Mouse (Mus musculus) embryo, embryonic 9.5 days (tissue): Measurements from ENCODE around the gene Litaf.
"Not testable (repeated sequence)": the region's sequence is repeated elsewhere in the genome, so short reads cannot be mapped to it uniquely, and the experiment has no call there.

Experiments
- DNase-seq: peaks from one replicate; pipeline ENCODE4 v3.0.0-alpha.2; 2017; ENCODE audit errors: extremely low spot score

Gene Litaf

DNA sequence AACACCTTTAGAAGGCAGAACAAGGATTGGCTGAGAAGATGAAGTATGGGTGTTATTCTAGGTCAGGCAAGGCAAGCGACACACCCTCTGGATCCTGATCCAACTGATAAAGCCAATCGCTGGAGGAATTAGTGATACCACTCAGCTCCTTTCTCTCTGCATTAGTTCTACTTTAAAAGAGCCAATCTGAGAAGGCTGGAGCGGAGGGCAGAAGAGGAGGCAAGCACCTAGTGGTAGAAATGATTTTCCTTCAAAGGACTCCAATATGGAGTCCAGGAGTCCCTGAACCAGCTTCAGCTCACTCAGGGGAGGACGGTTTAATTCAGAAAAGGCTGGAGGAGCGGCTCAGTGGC is 74.2 kb downstream of the Litaf start:
- no peak for DNase-seq

DNA sequence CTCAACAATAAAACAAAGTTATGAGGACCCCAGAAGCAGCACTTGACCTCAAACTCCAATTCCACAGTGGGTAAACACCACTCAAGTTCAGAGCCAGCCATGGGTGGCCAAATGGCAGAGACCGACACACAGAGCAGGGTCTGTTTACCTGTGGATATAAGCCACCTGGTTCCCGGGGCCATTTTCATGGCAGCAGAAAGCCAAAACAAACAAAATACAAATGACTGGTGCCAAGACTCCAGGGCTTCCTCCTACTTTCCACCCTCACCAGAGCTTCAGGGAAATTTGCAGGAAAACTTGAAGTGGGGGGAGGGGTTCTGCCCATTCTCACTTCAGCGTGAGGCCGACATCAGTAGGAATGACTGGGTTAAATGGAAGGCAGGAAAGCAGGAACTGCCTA is 75.2 kb downstream of the Litaf start:
- DNase-seq = no peak

DNA sequence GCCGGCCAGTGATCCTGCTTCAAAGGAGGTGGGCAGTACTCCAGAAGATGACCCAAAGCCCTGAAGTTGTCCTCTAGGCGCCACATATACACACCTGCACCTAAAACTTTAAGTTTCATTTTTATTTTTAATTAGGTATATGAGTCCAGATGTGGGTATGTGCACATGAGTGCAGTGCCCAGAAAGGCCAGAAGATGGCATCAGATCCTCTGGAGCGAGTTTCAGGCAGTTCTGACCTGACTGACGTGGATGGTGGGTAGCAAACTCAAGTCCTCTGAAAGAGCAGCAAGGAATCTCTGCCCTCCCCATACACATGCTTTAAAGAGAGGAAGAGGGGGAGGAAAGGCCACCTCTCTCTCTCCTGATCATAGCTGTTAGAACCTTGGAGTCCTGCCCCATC is 76.1 kb downstream of the Litaf start:
- DNase-seq = no peak

DNA sequence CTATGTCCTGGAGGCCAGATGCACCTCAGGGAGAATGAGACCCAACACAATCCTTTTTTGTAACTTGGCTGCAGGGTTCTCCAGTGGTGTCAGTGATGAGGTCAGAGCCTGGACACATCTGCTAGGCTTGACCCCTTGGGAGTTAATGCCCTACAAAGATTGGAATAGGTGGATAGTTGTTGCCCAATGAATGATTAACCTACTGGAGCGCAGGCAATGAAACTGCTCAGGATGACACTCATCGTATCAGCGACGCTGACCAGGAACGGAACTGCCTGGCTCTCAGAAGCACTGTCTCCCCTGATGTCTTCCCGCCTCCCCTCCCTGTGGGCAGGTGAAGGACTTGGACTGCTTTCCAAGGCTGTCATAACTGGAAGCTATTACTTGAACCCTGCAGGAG is 76.6 kb downstream of the Litaf start:
- no peak for DNase-seq

DNA sequence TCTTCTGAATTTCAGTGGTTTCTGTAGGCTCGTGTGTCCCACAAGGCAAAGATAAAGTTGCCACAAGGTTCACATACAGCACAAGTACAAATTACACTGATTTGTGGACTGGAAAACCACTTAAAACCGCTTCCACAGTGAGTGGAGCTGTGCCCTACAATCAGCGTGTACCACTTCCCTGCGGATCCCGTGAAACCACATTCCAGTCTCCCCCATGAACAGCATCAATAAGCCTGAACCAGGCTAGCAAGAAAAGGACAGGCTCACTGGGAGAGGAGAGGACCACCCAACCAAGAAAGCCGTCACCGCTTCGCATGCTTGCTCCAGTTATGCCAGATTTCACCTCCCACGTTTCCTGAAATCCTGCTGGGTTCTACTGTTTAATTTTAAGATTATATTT is 77.7 kb downstream of the Litaf start:
- DNase-seq = no peak

DNA sequence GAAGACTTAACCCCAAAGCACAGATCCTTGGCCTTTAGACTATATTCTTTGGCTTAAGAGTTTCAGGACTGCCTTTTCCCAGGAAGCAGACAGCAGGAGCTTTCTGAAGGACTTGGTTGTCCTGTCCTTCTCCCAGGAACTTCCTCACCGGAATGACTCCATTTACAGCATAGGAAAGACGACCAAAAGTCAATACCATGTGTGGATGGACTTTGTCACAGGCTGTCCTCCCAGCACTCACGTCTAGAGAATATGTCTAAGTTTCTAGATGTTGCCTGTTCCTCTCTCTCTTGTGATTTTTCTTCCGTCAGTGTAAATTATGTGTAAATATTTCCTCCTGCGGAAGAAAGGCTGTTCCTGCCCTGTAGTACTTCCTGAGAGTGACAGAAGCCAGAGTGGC is 81.4 kb downstream of the Litaf start:
- no peak for DNase-seq

DNA sequence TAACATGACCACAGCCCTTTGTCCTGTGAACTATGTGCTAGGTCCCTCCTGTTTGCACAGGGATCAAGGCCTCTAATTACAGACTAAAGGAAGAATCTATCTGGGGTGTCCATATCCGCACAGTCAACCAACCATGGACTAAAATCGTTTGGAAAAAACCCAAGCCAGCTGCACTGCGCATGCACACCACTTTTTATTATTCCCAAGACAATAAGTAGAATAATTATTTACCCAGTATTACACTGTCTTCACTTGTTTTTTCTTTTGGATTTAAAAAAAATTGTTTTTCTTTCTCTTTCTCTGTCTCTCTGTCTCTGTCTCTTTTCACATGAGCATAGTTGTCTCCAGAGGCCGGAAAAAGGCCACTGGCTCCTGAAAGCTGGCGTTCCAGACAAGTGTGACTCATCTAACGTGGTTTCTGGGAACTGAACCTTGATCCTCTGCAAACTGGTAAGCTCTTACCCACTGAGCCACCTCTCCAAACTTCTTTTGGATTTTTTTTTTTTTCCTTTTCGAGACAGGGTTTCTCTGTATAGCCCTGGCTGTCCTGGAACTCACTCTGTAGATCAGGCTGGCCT is 84.4 kb downstream of the Litaf start:
- DNase-seq = no peak

DNA sequence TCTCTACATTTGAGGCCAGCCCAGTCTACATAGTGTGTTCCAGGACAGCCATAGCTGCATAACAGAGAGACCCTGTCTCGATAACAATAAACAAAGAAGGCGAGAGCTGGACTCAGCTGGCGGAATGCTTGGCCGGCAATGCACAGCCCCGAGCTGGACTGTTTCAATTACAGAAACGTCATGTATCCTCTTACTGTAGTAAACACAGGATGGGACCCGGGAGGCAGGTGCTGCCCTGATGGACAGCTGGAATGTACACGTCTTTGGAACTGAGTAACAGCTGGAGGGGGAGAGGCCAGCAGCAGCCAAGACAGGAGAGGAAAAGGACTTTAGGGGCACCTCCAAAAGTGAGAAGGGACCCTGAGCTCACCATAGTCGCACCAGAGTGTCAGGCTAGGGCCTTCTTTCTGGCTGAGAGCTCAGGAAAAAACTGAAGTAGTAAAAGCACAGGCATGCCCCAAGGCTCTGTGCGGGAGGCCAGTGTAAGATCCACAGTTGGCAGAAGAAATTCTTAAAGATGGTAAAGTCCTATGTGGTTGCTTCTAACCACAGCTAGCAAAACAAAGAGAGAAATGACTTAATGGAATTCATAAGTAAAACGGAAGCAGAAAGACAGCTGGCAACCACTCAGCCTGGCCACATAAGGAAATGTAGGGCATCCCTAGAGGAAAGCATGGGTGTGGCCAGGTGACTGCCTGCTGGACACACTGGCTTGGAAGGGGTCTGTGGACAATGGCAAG is 86.7 kb downstream of the Litaf start:
- no peak for DNase-seq

DNA sequence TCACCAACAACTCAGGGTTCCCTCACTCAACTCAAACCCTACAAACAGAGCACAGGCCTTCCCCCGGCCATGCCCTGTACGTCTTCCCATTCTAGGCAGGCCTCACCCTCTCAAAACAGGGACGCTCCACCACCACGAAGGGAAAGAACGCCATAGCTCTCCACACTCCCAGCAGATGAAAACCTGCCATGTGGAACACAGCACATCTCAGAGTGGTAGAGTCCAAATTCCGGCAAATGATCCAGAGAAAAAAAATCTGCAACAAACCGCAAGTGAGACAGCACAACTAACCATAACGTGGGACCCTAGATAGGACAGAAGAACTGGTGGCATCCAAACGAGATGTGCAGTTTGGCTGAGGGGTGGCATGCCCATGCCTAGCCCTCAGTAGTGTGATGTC is 88.1 kb downstream of the Litaf start:
- DNase-seq = no peak

DNA sequence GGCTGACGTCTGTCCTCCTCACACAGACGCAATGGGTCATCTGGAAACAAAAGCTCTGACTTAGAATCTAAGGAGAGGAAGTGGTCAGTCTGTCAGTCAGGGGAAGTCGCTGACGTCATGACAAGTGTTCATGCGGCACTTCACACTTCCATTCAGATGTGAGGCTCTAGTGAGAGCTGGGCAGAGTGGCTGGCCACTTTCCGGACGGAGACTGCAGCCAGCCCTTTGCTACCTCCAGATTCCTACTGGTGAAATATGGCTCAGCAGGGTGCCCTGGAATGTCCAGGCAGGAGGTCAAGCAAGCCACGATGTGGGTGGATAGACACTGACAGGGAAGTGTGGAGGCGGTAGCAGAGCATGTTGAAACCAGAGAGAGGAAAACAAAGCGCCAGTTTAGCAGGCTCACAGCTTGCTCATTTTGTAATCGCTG is 89.7 kb downstream of the Litaf start:
- DNase-seq = no peak

DNA sequence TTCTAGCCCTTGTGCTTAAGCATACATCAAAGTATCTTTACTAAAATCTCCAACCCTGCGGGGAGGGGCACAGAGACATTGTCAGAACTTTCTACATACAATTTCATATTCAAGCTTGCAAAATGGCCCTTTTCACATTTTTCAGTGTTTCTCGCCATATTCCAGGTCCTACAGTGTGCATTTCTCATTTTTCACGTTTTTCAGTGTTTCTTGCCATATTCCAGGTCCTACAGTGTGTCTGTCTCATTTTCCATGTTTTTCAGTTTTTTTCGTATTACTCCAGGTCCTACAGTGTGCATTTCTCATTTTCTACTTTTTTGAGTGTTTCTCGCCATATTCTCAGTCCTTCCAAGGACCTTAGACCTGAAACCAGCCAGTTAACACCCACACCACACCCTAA is 91.0 kb downstream of the Litaf start:
- no peak for DNase-seq

DNA sequence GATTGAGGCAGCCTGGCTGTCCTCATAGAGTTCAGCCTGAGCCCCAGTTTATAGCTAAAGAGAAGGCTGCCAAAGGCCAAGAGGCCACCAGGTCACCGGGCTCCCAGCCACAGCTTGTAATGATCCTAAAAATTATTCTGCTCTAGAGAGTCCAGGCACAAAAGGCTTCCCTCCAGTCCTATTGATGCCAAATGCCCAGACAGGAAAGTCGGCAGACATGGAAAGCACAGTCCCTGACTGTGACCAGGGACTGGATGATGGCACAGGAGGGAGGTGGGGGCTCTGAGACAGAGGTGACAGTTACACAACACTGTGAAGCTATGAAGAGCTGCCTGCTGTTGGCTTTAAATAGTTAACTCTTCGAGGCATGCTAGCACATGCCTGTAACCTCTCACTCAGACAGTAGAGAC is 91.9 kb downstream of the Litaf start:
- DNase-seq = no peak

DNA sequence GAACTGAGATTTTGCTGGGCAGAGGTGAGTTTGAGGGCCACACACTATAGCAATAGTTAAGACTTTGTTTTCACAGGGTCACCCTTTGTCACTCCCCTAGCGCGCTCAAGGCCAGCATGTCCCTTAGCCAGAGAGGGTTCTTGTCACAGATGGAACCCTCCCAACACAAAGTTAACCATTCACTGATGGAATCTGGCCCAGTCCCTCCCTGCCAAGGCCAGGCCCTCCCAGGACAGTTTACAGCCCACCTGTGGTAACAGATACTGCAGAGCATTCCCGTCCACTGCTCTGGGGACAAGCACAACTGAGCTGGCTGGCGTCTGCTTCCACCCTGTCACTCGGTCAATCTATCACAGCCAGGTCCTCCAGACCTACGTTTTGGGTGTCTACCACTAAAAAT is 93.7 kb downstream of the Litaf start:
- DNase-seq = no peak

DNA sequence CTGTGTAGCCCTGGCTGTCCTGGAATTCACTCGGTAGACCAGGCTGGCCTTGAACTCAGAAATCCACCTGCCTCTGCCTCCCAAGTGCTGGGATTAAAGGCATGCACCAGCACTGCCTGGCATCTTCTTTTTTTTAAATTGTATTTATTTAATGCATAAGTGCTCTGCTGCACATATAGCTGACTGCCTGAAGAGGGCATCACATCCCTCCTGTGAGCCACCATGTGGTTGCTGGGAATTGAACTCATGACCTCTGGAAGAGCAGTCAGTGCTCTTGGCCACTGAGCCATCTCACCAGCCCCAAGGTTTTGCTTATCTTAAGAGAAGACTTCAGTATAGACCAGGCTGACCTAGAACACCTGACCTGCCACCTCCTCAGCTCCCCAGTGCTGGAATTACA is 96.0 kb downstream of the Litaf start:
- DNase-seq = not testable (repeated sequence)

DNA sequence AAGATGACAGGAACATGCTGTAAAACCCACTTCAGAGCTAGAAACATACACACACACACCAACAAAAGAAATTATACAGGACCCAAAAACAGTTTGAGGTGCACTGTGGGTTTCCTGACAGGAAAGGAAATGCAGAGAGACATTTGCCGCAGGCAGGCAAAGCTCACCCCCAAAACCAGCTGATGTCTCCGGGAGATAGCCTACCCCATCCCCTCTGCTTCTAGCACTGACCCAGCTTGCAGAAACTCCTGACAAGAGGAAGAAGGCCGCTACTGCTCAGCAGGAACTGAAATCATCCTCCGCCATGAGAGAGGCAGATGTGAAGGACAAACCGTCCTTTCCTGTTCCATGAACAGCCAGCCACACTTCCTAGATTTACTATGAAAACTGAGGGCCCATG is 96.6 kb downstream of the Litaf start:
- DNase-seq = no peak

DNA sequence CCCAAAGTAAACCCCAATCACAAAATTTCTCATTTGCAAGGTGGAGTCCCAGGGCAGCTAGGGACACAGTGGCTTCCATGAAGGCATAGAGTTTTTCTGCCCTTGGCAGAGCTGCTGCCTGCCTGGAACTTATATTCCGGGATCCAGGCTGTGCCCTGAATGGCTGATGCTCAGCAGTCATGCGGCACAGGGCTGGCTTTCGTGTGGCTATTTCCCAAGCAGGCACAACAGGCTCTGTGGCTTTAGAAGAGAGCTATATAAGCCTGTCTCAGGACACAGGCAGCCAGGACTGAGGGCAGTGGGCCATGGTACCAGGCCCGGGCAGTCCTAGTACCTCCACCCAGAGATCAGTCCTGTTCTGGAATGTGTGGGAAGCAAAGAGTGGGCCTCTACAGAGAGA is 97.7 kb downstream of the Litaf start:
- DNase-seq = no peak

DNA sequence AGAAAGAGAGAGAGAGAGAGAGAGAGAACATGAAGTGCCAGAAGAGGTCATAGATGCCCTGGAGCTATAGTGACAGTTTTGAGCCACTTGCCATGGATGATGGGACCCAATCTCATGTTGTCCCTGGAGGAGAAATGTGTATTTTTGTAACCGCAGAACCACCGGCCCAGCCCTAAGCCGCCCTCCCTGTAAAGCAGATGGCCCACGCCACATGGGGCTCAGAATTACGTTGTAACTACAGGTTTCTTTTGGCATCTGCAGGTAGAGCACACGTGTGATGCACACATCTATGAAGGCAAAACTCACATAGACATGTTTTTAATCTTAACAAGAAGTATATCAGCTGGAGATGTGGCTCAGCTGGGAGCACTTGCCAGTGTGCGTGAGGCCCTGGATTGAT is 98.2 kb downstream of the Litaf start:
- DNase-seq = no peak

DNA sequence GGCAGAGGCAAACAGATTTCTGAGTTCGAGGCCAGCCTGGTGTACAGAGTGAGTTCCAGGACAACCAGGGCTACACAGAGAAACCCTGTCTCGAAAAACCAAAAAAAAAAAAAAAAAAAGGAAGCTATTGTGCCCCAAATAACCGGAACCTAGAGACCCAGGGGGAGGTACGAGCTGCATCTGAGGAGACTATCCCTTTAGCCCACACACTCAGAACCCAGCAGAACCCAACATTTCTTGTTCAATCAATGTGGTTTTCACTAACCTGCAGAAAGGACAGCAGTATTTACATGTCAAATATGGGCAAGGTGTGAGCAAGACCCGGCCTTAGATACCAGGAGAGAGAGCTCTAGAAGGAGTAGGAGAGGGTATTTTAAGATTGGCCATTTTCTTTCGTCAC is 98.9 kb downstream of the Litaf start:
- DNase-seq = no peak

DNA sequence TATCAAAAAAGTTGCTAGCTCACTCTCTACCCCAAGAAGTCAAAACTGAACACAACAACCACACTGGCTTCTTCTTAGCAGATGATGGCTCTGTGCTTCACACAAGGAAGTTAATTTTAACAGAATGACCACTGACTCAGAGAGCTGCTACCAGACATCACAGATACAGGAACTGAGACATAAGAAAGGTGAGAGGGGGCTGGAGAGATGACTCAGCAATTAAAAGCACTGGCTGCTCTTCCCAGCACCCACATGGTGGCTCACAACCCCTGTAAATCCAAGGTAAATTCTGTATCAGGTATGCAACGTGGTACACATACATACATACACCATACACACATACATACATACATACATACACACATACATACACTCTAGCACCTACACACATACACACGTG is 100.9 kb downstream of the Litaf start:
- no peak for DNase-seq

DNA sequence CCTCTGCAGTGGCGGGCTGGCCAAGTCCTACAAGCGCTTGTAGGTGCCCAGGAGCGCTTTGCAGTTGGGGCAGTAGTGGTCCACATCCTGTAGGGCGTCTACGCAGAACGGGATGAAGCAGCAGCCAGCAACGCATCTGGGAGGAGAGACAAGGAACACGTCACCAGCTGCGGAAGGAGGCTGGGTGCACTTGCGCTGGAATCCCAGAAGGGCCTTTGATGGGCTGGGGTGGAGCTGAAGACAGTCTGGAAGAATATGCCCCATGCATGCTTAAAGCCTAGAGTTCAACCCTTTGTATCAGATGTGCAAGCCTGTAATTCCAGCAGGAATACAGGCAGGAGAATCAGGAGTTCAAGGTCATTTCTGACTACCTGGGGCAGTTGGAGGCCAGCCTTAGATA is 105.0 kb downstream of the Litaf start:
- no peak for DNase-seq

DNA sequence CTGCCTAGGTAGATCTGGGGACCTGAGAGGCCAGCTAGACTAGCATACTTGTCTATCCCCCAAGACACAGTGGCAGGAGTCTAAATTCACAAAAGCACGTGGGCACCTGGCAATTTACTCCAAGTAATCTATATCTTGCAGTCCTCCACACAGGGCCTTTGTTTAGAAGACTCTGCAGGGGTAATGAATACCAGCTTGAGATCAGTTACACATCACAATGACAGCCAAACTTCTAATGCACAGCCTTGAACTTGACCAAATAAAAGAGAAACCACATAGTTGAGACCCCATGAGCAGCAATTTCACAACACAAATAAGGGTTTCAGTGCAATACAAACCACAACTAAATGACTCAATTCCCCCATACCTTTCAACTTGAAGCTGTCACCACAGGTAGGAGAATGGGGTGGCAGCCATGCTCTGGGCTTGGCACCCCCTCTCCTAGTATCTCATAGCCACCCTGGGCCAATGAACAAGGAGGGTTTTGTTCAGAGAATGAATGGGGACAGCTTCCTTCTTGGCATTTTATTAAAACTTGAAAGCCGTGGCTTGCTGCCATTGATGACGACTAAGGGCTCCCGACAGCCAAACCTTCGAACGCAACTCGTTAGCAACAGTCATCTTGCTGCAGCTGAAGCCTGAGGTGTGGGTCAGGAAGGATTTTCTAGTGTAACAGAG is 107.1 kb downstream of the Litaf start:
- DNase-seq = no peak

DNA sequence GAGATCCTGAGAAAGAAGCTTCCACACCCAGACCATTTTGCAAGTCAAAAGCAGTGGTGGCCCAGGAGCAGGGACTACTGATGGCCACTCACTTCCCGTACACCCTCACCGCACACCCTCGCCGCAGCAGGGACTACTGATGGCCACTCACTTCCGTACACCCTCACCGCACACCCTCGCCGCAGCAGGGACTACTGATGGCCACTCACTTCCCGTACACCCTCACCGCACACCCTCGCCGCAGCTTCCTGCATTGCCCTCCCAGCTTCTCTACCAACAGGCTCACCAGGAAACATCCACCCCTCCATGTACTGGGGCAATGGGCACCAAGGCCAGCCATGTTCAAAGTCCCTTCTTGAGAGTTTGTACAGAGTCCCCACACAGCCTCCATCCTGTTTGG is 107.7 kb downstream of the Litaf start:
- not testable (repeated sequence) for DNase-seq

DNA sequence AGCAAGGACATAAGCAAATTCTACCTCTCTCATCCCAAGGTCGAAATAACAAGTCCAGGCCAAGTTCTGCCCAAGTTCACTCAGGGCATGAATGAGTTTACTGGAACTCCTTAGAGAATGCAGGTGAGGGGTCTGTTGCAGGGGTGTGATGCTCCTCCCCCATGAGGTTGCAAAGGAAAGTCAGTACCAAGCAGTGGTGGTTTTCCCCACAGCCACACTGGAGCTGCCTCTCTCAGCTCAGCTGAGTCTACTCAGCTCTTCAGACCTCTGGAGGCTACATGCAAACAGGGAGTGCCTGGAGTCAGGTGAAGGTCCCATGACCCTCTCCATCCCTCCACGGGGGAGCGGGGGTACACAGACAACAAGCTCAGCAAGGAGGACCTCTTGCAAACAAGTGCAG is 108.2 kb downstream of the Litaf start:
- no peak for DNase-seq
